In the genomic region with DNA sequence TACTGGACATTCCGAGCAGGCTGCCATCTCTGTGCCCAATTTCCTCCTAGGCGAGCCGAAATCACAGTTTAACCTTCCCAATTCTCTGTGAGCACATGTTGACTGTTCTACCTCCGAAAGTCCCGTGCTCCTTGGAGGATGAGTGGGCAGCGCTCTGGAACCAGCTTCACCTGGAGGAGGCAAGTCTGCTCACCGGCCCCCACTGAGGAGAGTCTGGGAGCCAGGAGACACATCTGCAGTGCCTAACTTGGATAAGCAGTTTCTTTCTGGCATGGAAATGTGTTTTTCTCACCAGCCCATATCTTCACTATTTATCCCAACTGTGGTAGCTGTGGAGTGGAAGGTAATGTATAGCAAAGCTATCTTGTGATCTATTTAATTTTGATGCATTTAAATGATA, we compare ENCODE assay signal across 24 mouse cellular contexts. TPM values are rescaled to one million over a fixed set of nuclear protein-coding genes. Genes with fewer than 3 reads are reported as not detected.
"Had no signal": no experiment of that assay in that cellular context is flagged by ENCODE, and none has a peak within 500 bp of the region (broad histone marks: within the 10 kb centered on the region; RNA-seq: fewer than 3 reads in every experiment).

No protein-coding gene starts in this region.

- H3K4me3 ChIP-seq: limb, embryonic 10.5 days; limb, embryonic 13.5 days; liver, embryonic 12.5 days; liver, embryonic 15.5 days; lung, embryonic 15.5 days; megakaryocyte, embryonic 14.5 days; midbrain, embryonic 10.5 days; midbrain, embryonic 13.5 days; myocyte; neural tube, embryonic 13.5 days had no signal

- H3K27me3 ChIP-seq: limb, embryonic 13.5 days; liver, embryonic 12.5 days; liver, embryonic 15.5 days; lung, embryonic 15.5 days; megakaryocyte, embryonic 14.5 days; midbrain, embryonic 13.5 days; neural tube, embryonic 13.5 days had no signal

- H3K4me2 ChIP-seq: limb, embryonic 13.5 days; liver, embryonic 12.5 days; liver, embryonic 15.5 days; lung, embryonic 15.5 days; midbrain, embryonic 13.5 days; neural tube, embryonic 13.5 days had no signal

- H3K4me1 ChIP-seq: limb, embryonic 13.5 days; liver, embryonic 12.5 days; liver, embryonic 15.5 days; lung, embryonic 15.5 days; megakaryocyte, embryonic 14.5 days; neural tube, embryonic 13.5 days had no signal

- H3K27ac ChIP-seq: limb, embryonic 10.5 days; limb, embryonic 13.5 days; liver, embryonic 12.5 days; liver, embryonic 15.5 days; lung, embryonic 15.5 days; midbrain, embryonic 10.5 days; midbrain, embryonic 13.5 days; neural tube, embryonic 13.5 days; stomach, postnatal 0 days had no signal

- H3K9me3 ChIP-seq: limb, embryonic 10.5 days; limb, embryonic 13.5 days; liver, embryonic 12.5 days; liver, embryonic 15.5 days; lung, embryonic 15.5 days; megakaryocyte, embryonic 14.5 days; midbrain, embryonic 10.5 days; midbrain, embryonic 13.5 days; neural tube, embryonic 13.5 days had no signal

- DNase-seq: kidney, adult 18-20 months; kidney, adult 9 months; kidney, postnatal 14 days; kidney, postnatal 4 days; liver; lung, adult 18-20 months; lung, postnatal 10 days; lung, postnatal 36 days; right cerebral cortex, postnatal 4 days; thymus, adult 18-20 months; thymus, postnatal 36 days had no signal

- H3K9ac ChIP-seq: liver, embryonic 12.5 days; liver, embryonic 15.5 days; lung, embryonic 15.5 days; midbrain, embryonic 13.5 days; neural tube, embryonic 13.5 days had no signal

- ATAC-seq: intestine, embryonic 16.5 days; liver, embryonic 12.5 days; midbrain, embryonic 16.5 days had no signal

- H3K36me3 ChIP-seq: limb, embryonic 10.5 days; limb, embryonic 13.5 days; liver, embryonic 12.5 days; liver, embryonic 15.5 days; lung, embryonic 15.5 days; midbrain, embryonic 10.5 days; midbrain, embryonic 13.5 days; neural tube, embryonic 13.5 days had no signal

RNA-seq across cellular contexts. Expression of a gene that starts 54.8 kb away (rescaled TPM):
- polyA plus RNA-seq: myocyte had no signal
